Mouse (Mus musculus): ENCODE measurements around the gene Zbtb6. TPM values are rescaled to one million over a fixed set of nuclear protein-coding genes. Genes with fewer than 3 reads are reported as not detected.

Zbtb6 gene
- polyA plus RNA-seq, 1 experiment = 1.8 TPM

DNA sequence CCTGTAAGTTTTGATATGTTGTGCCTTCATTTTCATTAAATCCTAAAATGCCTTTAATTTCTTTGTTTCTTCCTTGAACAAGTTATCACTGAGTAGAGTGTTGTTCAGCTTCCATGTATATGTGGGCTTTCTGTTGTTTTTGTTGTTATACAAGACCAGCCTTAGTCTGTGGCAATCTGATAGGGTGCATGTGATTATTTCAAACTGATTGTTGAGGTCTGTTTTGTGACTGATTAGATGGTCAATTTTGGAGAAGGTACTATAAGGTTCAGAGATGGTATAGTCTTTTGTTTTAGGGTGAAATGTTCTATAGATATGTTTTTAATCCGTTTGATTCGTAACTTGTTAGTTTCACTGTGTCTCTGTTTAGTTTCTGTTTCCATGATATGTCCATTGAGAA, 37.1 kb upstream of the Zbtb6 start:
- Histone ChIP-seq H3K4me2 (ENCODE audit: low read depth) (no peak overlapping the region), H3K4me3 (no peak overlapping the region), H3K36me3 (ENCODE audit: control insufficient read depth, insufficient read depth) (peaks cover 32% of the 10 kb centered on the region), H3K27me3 (ENCODE audit: control insufficient read depth, insufficient read depth, insufficient read length) (no peaks in the 10 kb centered on the region), H3K79me2 (ENCODE audit: control insufficient read depth, insufficient read depth) (peaks cover 14% of the 10 kb centered on the region), H3ac (ENCODE audit: control insufficient read depth, insufficient read length) (no peak overlapping the region)
- TF ChIP-seq REST (IDR thresholded peaks at IDR 0.05; ENCODE audit: insufficient read depth, insufficient read length) (no peak), MAX (IDR thresholded peaks at IDR 0.05; ENCODE audit: low read depth) (no peak), POLR2AphosphoS2 (IDR thresholded peaks at IDR 0.05; ENCODE audit: insufficient read length, low read depth) (no peak), POLR2A (IDR thresholded peaks at IDR 0.05; ENCODE audit: insufficient read length, low read depth) (no peak), USF1 (IDR thresholded peaks at IDR 0.05; ENCODE audit: low read depth) (no peak), MYOD1 (IDR thresholded peaks at IDR 0.05; ENCODE audit: control insufficient read depth in 1 of 3, insufficient read length in 2 of 3, low read depth in 2 of 3) (no peak), TCF3 (IDR thresholded peaks at IDR 0.05; ENCODE audit: insufficient read length, low read depth) (no peak), TCF12 (IDR thresholded peaks at IDR 0.05; ENCODE audit: insufficient read depth, poor library complexity, severe bottlenecking) (no peak), SRF (IDR thresholded peaks at IDR 0.05; ENCODE audit: control insufficient read depth, insufficient read length, low read depth) (no peak), E2F4 (IDR thresholded peaks at IDR 0.05; ENCODE audit: insufficient read depth) (no peak), CEBPB (IDR thresholded peaks at IDR 0.05; ENCODE audit: insufficient read depth, poor library complexity, severe bottlenecking) (no peak), MYOG (IDR thresholded peaks at IDR 0.05; ENCODE audit: control insufficient read depth in 1 of 3, insufficient read depth in 1 of 3, insufficient read length in 2 of 3, low read depth in 2 of 3) (no peak)

DNA sequence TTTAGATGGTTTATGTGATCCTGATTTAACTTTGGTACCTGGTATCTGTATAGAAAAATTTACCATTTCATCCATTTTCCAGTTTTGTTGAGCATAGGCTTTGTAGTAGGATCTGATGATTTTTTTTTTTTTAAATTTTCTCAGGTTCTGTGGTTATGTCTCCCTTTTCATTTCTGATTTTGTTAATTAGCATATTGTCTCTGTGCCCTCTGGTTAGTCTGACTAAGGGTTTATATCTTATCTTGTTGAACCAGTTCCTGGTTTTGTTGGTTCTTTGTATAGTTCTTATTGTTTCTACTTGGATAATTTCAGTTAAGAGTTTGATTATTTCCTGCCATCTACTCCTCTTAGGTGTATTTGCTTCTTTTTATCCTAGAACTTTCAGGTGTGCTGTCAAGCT, 36.6 kb upstream of the Zbtb6 start:
- no peak overlapping the region for H3K4me3 ChIP-seq
- peaks cover 37% of the 10 kb centered on the region for H3K36me3 ChIP-seq (ENCODE audit: control insufficient read depth, insufficient read depth)
- no peak overlapping the region for H3ac ChIP-seq (ENCODE audit: control insufficient read depth, insufficient read length)

DNA sequence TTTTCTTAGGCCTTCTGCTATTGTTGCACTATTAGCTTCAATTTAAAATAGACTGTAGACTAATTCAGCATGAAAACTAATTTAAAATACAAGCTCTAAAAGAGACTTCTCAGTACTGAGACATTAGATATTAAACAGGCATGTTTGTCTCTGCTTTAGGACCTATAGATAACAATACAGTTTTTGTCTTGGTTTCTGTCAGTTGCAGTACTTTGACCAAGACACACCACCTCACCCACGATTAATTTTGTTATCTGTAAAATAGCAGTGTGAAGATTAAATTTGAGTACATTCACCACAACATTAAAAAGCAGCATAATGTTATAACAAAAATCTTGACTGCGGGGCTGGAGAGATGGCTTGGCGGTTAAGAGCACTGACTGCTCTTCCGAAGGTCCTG, 23.3 kb upstream of the Zbtb6 start:
- no peak overlapping the region for H3K4me3 ChIP-seq
- H3K36me3 ChIP-seq (ENCODE audit: control insufficient read depth, insufficient read depth) = peaks cover 15% of the 10 kb centered on the region
- no peak for TF ChIP-seq POLR2A (IDR thresholded peaks at IDR 0.05; ENCODE audit: insufficient read length, low read depth)
- TF ChIP-seq MYOG (IDR thresholded peaks at IDR 0.05; ENCODE audit: control insufficient read depth in 1 of 3, insufficient read depth in 1 of 3, insufficient read length in 2 of 3, low read depth in 2 of 3) = no peak
- peaks cover 52% of the 10 kb centered on the region for H3K79me2 ChIP-seq (ENCODE audit: control insufficient read depth, insufficient read depth)
- H3ac ChIP-seq (ENCODE audit: control insufficient read depth, insufficient read length) = no peak overlapping the region
- H3K27me3 ChIP-seq (ENCODE audit: control insufficient read depth, insufficient read depth, insufficient read length) = no peaks in the 10 kb centered on the region
- H3K4me2 ChIP-seq (ENCODE audit: low read depth) = no peak overlapping the region

More for the DNA sequence above, 36.6 kb upstream of the Zbtb6 start:
- H3K79me2 ChIP-seq (ENCODE audit: control insufficient read depth, insufficient read depth) = peaks cover 14% of the 10 kb centered on the region
- TF ChIP-seq MYOD1 (IDR thresholded peaks at IDR 0.05; ENCODE audit: control insufficient read depth in 1 of 3, insufficient read length in 2 of 3, low read depth in 2 of 3) = no peak
- TF ChIP-seq POLR2A (IDR thresholded peaks at IDR 0.05; ENCODE audit: insufficient read length, low read depth) = no peak
- TF ChIP-seq TCF12 (IDR thresholded peaks at IDR 0.05; ENCODE audit: insufficient read depth, poor library complexity, severe bottlenecking) = no peak
- TF ChIP-seq CEBPB (IDR thresholded peaks at IDR 0.05; ENCODE audit: insufficient read depth, poor library complexity, severe bottlenecking) = no peak
- TF ChIP-seq USF1 (IDR thresholded peaks at IDR 0.05; ENCODE audit: low read depth) = no peak
- no peak for TF ChIP-seq POLR2AphosphoS2 (IDR thresholded peaks at IDR 0.05; ENCODE audit: insufficient read length, low read depth)
- TF ChIP-seq TCF3 (IDR thresholded peaks at IDR 0.05; ENCODE audit: insufficient read length, low read depth) = no peak
- TF ChIP-seq REST (IDR thresholded peaks at IDR 0.05; ENCODE audit: insufficient read depth, insufficient read length) = no peak
- TF ChIP-seq SRF (IDR thresholded peaks at IDR 0.05; ENCODE audit: control insufficient read depth, insufficient read length, low read depth) = no peak
- TF ChIP-seq E2F4 (IDR thresholded peaks at IDR 0.05; ENCODE audit: insufficient read depth) = no peak
- no peak for TF ChIP-seq MAX (IDR thresholded peaks at IDR 0.05; ENCODE audit: low read depth)
- no peak for TF ChIP-seq MYOG (IDR thresholded peaks at IDR 0.05; ENCODE audit: control insufficient read depth in 1 of 3, insufficient read depth in 1 of 3, insufficient read length in 2 of 3, low read depth in 2 of 3)
- H3K4me2 ChIP-seq (ENCODE audit: low read depth) = no peak overlapping the region
- no peaks in the 10 kb centered on the region for H3K27me3 ChIP-seq (ENCODE audit: control insufficient read depth, insufficient read depth, insufficient read length)

DNA sequence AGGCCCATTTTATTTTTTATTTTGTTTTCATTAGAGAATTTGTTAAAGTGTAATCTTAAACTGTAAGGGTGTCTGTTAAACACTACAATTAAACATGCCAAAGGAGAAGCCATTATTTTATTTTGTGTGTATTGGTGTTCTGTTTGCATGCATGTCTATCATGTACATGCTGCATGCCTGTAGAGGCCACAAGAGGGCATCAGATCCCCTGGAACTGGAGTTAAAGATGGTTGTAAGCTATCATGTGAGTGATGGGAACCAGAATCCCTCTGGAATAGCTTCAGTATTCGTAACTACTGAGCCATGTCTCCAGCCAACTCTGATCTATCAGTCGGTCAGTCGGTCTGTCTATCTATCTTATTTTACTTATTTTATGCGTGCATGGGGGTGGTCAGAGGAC, 17.7 kb upstream of the Zbtb6 start:
- Histone ChIP-seq H3ac (ENCODE audit: control insufficient read depth, insufficient read length) (no peak overlapping the region), H3K27me3 (ENCODE audit: control insufficient read depth, insufficient read depth, insufficient read length) (no peaks in the 10 kb centered on the region), H3K79me2 (ENCODE audit: control insufficient read depth, insufficient read depth) (peaks cover 93% of the 10 kb centered on the region), H3K4me2 (ENCODE audit: low read depth) (no peak overlapping the region), H3K4me3 (no peak overlapping the region), H3K36me3 (ENCODE audit: control insufficient read depth, insufficient read depth) (no peaks in the 10 kb centered on the region)
- TF ChIP-seq E2F4 (IDR thresholded peaks at IDR 0.05; ENCODE audit: insufficient read depth) (no peak), MYOD1 (IDR thresholded peaks at IDR 0.05; ENCODE audit: control insufficient read depth in 1 of 3, insufficient read length in 2 of 3, low read depth in 2 of 3) (no peak), POLR2AphosphoS2 (IDR thresholded peaks at IDR 0.05; ENCODE audit: insufficient read length, low read depth) (no peak), CEBPB (IDR thresholded peaks at IDR 0.05; ENCODE audit: insufficient read depth, poor library complexity, severe bottlenecking) (no peak), TCF3 (IDR thresholded peaks at IDR 0.05; ENCODE audit: insufficient read length, low read depth) (no peak), TCF12 (IDR thresholded peaks at IDR 0.05; ENCODE audit: insufficient read depth, poor library complexity, severe bottlenecking) (no peak), SRF (IDR thresholded peaks at IDR 0.05; ENCODE audit: control insufficient read depth, insufficient read length, low read depth) (no peak), MAX (IDR thresholded peaks at IDR 0.05; ENCODE audit: low read depth) (no peak), MYOG (IDR thresholded peaks at IDR 0.05; ENCODE audit: control insufficient read depth in 1 of 3, insufficient read depth in 1 of 3, insufficient read length in 2 of 3, low read depth in 2 of 3) (no peak), USF1 (IDR thresholded peaks at IDR 0.05; ENCODE audit: low read depth) (no peak), REST (IDR thresholded peaks at IDR 0.05; ENCODE audit: insufficient read depth, insufficient read length) (no peak), POLR2A (IDR thresholded peaks at IDR 0.05; ENCODE audit: insufficient read length, low read depth) (no peak)

DNA sequence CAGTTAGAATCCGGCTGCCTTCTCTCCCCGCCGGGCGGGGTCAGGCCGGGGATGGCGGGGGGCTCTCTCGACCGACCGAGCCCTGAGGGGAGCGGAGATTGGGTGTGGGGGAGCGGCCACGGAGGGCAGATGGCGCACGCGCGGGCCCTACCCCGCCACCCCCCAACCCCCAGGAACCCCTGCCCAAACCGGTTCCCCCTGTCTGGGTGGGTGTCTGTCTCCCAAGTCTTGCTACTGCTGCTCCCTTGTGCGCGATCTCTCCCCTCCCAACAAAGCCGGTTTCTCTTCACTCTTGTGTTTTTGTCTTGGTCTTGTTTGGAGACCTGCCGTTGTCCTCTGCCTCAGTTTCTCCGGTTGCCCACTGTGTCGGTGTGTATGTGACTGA, 9.4 kb upstream of the Zbtb6 start:
- Histone ChIP-seq H3K4me3 (peak overlapping the region; percentile 64), H3K4me2 (ENCODE audit: low read depth) (peak overlapping the region; percentile 87), H3K27me3 (ENCODE audit: control insufficient read depth, insufficient read depth, insufficient read length) (no peaks in the 10 kb centered on the region), H3ac (ENCODE audit: control insufficient read depth, insufficient read length) (peak overlapping the region; percentile 80), H3K79me2 (ENCODE audit: control insufficient read depth, insufficient read depth) (peaks cover 91% of the 10 kb centered on the region), H3K36me3 (ENCODE audit: control insufficient read depth, insufficient read depth) (no peaks in the 10 kb centered on the region)
- TF ChIP-seq TCF12 (IDR thresholded peaks at IDR 0.05; ENCODE audit: insufficient read depth, poor library complexity, severe bottlenecking) (no peak), MAX (IDR thresholded peaks at IDR 0.05; ENCODE audit: low read depth) (no peak)

Measured in myocyte (in vitro differentiated cells).